Mouse (Mus musculus) midbrain, embryonic 13.5 days (tissue): ENCODE data around the gene Hnrnpc. TPM values are rescaled to one million over a fixed set of nuclear protein-coding genes. Genes with fewer than 3 reads are reported as not detected.

Experiments used
- ATAC-seq: fragments of 200-750 bp; cut with Nextera tagmentation; 2 replicates; pipeline ENCODE4 v1.8.0; 2017; ENCODE audit warnings: mild to moderate bottlenecking, moderate TSS enrichment, moderate library complexity
- H3K27ac ChIP-seq: fragments of 300-500 bp; sonication (generic); 2 replicates; pipeline ENCODE4 v1.5.1; 2015; ENCODE audit warnings: inconsistent platforms, mild to moderate bottlenecking, moderate library complexity
- H3K27me3 ChIP-seq: fragments of 300-500 bp; sonication (generic); 2 replicates; pipeline ENCODE4 v1.6.1; 2015; ENCODE audit warnings: mild to moderate bottlenecking, inconsistent platforms
- H3K36me3 ChIP-seq: fragments of 300-500 bp; sonication (generic); 2 replicates; pipeline ENCODE4 v1.6.1; 2015; ENCODE audit warnings: mild to moderate bottlenecking, inconsistent platforms
- H3K4me1 ChIP-seq: fragments of 300-500 bp; sonication (generic); replicated peaks from 2 replicates; pipeline ENCODE4 v1.6.1; 2015; ENCODE audit warnings: inconsistent platforms
- H3K4me2 ChIP-seq: fragments of 300-500 bp; sonication (generic); replicated peaks from 2 replicates; pipeline ENCODE4 v1.6.1; 2015; ENCODE audit warnings: moderate library complexity, mild to moderate bottlenecking, inconsistent platforms
- H3K4me3 ChIP-seq: fragments of 300-500 bp; sonication (generic); replicated peaks from 2 replicates; pipeline ENCODE4 v1.5.1; 2015; ENCODE audit warnings: mild to moderate bottlenecking, inconsistent platforms
- H3K9ac ChIP-seq: fragments of 300-500 bp; sonication (generic); replicated peaks from 2 replicates; pipeline ENCODE4 v1.6.1; 2015; ENCODE audit warnings: mild to moderate bottlenecking, inconsistent platforms
- H3K9me3 ChIP-seq: fragments of 300-500 bp; sonication (generic); 2 replicates; pipeline ENCODE4 v1.6.1; 2016; ENCODE audit warnings: mild to moderate bottlenecking, inconsistent platforms
- WGBS: fragments of 180-500 bp; shearing (Covaris S2); methylation state at CpG from one replicate; pipeline ENCODE4 v1.1.7; 2015; 5-methylcytosine and 5-hydroxymethylcytosine counted together
- polyA plus RNA-seq: library from polyadenylated mRNA; unstranded; fragments of >200 nt; fragmentation: Nextera tagmentation; extraction: Ambion mirVana; gene quantifications from 2 replicates; pipeline ENCODE4 v1.2.1, GENCODE M21; 2015

The Hnrnpc gene
- polyA plus RNA-seq = 705 and 728 TPM in 2 replicates

- no peaks in the 10 kb centered on the region for H3K27me3 ChIP-seq
- H3K27ac ChIP-seq = peak within 1 kb of the TSS; percentile 95
- peak; percentile 99 for ATAC-seq
- peak within 1 kb of the TSS; percentile 95 for H3K9ac ChIP-seq
- peak within 1 kb of the TSS; percentile 93 for H3K4me3 ChIP-seq
- no peaks in the 10 kb centered on the region; the same call in 1 of the 2 replicates for H3K36me3 ChIP-seq
- H3K4me1 ChIP-seq = peaks cover 39% of the 10 kb centered on the region
- under 1% methylated on average over 50 of the region's 50 CpGs for WGBS
- H3K9me3 ChIP-seq = no peaks in the 10 kb centered on the region
- H3K4me2 ChIP-seq = peak within 1 kb of the TSS; percentile 77
These were observed at the start of gene Hnrnpc for GRCm38 (mm10) chr14:52103856-52104676. TSS of gene Hnrnpc (minus strand) at chr14:52104028.

- Histone ChIP-seq H3K27ac (no peak overlapping the region), H3K36me3 (peaks cover under 1% of the 10 kb centered on the region), H3K27me3 (no peaks in the 10 kb centered on the region), H3K4me3 (no peak overlapping the region), H3K9ac (peak overlapping the region; percentile 28; the same call in 1 of the 2 replicates), H3K4me1 (peaks cover 12% of the 10 kb centered on the region), H3K4me2 (peak overlapping the region; percentile 34; the same call in 1 of the 2 replicates), H3K9me3 (no peaks in the 10 kb centered on the region)
- ATAC-seq = peak; percentile 62
- WGBS = 18% methylated on average over 3 of the region's 3 CpGs
These were observed 48.8 kb upstream of the Hnrnpc start for GRCm38 (mm10) chr14:52152613-52153012.

GRCm38 (mm10) chr14:52152179-52152578, 48.4 kb upstream of the Hnrnpc start:
- Histone ChIP-seq H3K4me2 (peak overlapping the region; percentile 34), H3K27me3 (no peaks in the 10 kb centered on the region), H3K36me3 (no peaks in the 10 kb centered on the region), H3K4me3 (peak overlapping the region; percentile 6; the same call in 1 of the 2 replicates), H3K27ac (peak overlapping the region; percentile 25; the same call in 1 of the 2 replicates), H3K4me1 (peaks cover 12% of the 10 kb centered on the region), H3K9ac (peak overlapping the region; percentile 28; the same call in 1 of the 2 replicates), H3K9me3 (no peaks in the 10 kb centered on the region)
- 14% methylated on average over 7 of the region's 7 CpGs for WGBS
- ATAC-seq = peak; percentile 53

GRCm38 (mm10) chr14:52149888-52150287, 46.1 kb upstream of the Hnrnpc start:
- 57% methylated on average over 4 of the region's 4 CpGs for WGBS
- no peak for ATAC-seq

DNA sequence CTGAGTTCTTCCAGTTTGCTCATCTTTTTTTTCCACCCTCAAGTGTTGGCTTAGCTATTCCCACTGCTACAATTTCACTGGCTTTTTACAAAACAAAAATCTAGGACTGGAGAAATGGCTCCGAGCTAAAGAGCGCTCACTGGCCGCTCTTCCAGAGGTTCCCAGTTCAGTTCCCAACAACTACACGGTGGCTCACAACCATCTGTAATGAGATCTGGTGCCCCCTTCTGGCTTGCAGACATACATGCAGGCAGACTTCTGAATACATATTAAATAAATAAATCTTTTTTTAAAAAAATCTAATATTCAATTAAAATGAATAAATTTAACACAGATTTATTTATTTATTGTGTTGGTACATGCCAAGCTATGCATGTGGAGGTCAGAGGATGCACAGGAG, 42.7 kb upstream of the Hnrnpc start:
- Histone ChIP-seq H3K36me3 (no peaks in the 10 kb centered on the region), H3K4me3 (no peak overlapping the region), H3K4me1 (no peaks in the 10 kb centered on the region), H3K9me3 (no peaks in the 10 kb centered on the region), H3K4me2 (no peak overlapping the region), H3K27me3 (no peaks in the 10 kb centered on the region), H3K9ac (no peak overlapping the region), H3K27ac (no peak overlapping the region)
- 65% methylated on average over 4 of the region's 4 CpGs for WGBS
- ATAC-seq = no peak

More at GRCm38 (mm10) chr14:52149888-52150287, 46.1 kb upstream of the Hnrnpc start:
- Histone ChIP-seq H3K4me1 (peaks cover 12% of the 10 kb centered on the region), H3K4me3 (no peak overlapping the region), H3K27me3 (no peaks in the 10 kb centered on the region), H3K9me3 (no peaks in the 10 kb centered on the region), H3K9ac (no peak overlapping the region), H3K4me2 (no peak overlapping the region), H3K36me3 (no peaks in the 10 kb centered on the region), H3K27ac (no peak overlapping the region)

DNA sequence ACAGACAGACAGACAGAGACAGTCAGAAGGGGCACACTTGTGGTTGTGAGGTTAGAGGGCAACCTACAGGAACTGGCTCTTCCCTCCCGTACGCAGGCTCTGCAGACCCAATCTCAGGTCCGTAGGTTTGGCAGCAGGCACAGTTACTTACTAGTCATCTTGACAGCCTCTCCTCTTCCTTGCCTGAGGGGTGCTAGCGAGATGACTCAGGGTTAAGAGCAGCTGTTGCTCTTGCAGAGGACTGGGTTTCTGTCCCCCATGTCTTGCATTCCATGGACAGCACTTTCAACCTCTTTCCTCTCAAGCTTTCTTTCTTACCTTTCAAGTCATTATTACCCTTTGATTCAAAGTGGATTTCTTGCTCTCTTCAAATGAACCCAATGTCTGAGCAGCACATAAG, 40.3 kb upstream of the Hnrnpc start:
- no peaks in the 10 kb centered on the region for H3K4me1 ChIP-seq
- H3K9ac ChIP-seq = no peak overlapping the region
- ATAC-seq = no peak
- no peak overlapping the region for H3K4me3 ChIP-seq
- H3K36me3 ChIP-seq = no peaks in the 10 kb centered on the region
- H3K9me3 ChIP-seq = no peaks in the 10 kb centered on the region
- no peak overlapping the region for H3K27ac ChIP-seq
- 91% methylated on average over 4 of the region's 4 CpGs for WGBS
- no peaks in the 10 kb centered on the region for H3K27me3 ChIP-seq
- no peak overlapping the region for H3K4me2 ChIP-seq

DNA sequence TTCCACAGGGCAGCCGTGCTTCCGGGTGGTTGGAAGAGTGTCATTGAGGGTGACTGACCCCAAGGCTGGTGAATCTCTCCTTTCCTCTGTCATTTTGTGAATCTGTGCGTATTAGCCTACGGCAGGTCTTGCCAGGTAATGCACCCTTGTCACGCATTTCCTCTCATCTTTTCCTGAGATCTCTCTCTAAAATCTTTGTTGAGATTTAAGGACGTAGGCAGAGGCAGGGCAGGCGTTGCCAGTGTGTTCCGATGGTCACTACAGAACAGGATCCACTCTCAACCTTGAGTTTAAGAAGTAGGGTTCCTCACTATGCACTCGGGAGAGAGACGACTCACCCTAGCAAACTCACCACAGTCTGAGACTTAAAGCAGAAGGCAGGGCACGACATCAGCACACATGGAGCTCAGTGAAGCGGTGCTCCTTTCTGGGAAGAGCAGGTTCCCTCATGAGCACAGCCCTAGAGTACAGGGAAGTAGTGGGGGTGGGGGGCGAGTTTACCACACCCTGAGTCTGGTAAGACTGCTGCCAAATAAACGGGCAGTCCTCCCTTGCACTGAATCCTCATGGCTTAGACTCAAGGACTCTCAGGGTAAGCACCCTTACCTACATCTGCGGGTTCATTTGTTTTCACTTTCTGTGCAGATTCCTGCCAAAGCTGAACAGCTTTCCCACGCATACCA, 37.8 kb upstream of the Hnrnpc start:
- Histone ChIP-seq H3K36me3 (no peaks in the 10 kb centered on the region), H3K9me3 (no peaks in the 10 kb centered on the region), H3K4me1 (no peaks in the 10 kb centered on the region), H3K4me2 (no peak overlapping the region), H3K27ac (no peak overlapping the region), H3K27me3 (no peaks in the 10 kb centered on the region), H3K4me3 (no peak overlapping the region), H3K9ac (no peak overlapping the region)
- no peak for ATAC-seq
- 77% methylated on average over 16 of the region's 16 CpGs for WGBS

- 74% methylated on average over 19 of the region's 19 CpGs for WGBS
- Histone ChIP-seq H3K27me3 (no peaks in the 10 kb centered on the region), H3K9ac (no peak overlapping the region), H3K9me3 (no peaks in the 10 kb centered on the region), H3K4me1 (no peaks in the 10 kb centered on the region), H3K36me3 (no peaks in the 10 kb centered on the region), H3K4me2 (no peak overlapping the region), H3K27ac (no peak overlapping the region), H3K4me3 (no peak overlapping the region)
- no peak for ATAC-seq
These were observed 37.0 kb upstream of the Hnrnpc start for GRCm38 (mm10) chr14:52140577-52141444.

DNA sequence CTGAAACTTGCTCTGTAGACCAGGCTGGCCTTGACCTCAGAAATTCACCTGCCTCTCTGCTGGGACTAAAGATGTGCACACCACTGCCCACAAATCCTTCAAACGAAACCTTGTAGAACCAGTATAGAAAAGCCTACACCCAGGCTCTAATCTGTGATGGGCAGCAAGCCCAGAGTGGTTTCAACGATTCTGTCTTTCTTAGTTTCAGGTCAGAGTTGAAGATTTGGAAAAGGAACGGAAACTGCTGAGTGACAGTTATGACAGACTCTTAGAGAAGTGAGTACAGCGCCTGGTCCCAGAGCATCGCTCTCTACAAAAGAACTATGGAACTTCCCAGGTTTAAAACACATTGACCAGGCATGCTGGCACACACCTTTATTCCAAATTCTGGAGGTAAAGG, 29.8 kb upstream of the Hnrnpc start:
- ATAC-seq = no peak
- H3K4me1 ChIP-seq = no peaks in the 10 kb centered on the region
- H3K27me3 ChIP-seq = no peaks in the 10 kb centered on the region
- no peaks in the 10 kb centered on the region for H3K9me3 ChIP-seq
- no peaks in the 10 kb centered on the region for H3K36me3 ChIP-seq
- no peak overlapping the region for H3K9ac ChIP-seq
- 83% methylated on average over 5 of the region's 5 CpGs for WGBS
- H3K4me3 ChIP-seq = no peak overlapping the region
- H3K27ac ChIP-seq = no peak overlapping the region
- H3K4me2 ChIP-seq = no peak overlapping the region

- H3K4me3 ChIP-seq = no peak overlapping the region
- H3K9me3 ChIP-seq = no peaks in the 10 kb centered on the region
- 0 out of 2 replicates have a peak, but pooled peaks cover 4% of the 10 kb centered on the region for H3K27me3 ChIP-seq
- no peak overlapping the region for H3K9ac ChIP-seq
- no peak for ATAC-seq
- H3K4me1 ChIP-seq = peaks cover 5% of the 10 kb centered on the region; the same call in 1 of the 2 replicates
- H3K36me3 ChIP-seq = no peaks in the 10 kb centered on the region
- H3K27ac ChIP-seq = no peak overlapping the region
- H3K4me2 ChIP-seq = no peak overlapping the region
- 94% methylated on average over 3 of the region's 3 CpGs for WGBS
These were observed 20.8 kb upstream of the Hnrnpc start for GRCm38 (mm10) chr14:52124636-52125035.

DNA sequence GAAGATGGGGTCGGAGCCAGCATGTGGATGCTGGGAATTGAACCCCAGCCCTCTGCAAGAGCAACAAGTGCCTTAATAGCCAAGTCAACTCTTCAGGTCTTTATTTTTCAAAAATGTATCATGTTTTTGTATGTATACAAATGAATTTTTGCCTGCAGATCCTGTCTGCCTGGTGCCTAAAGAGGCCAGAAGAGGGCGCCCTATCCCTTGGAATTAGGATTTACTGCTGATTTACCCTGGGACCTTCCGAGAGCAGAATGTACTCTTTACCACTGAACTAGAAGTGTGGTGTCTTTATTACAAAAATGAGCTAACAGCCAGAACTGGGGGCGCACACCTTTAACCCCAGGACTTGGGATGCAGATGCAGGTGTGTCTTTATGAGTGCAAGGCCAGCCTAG, 20.1 kb upstream of the Hnrnpc start:
- ATAC-seq = 0 out of 2 replicates have a peak, but pooled peaks have one; percentile 16
- H3K9me3 ChIP-seq = no peaks in the 10 kb centered on the region
- WGBS = 21% methylated on average over 4 of the region's 4 CpGs

More for the DNA sequence above, 20.1 kb upstream of the Hnrnpc start:
- H3K36me3 ChIP-seq = no peaks in the 10 kb centered on the region
- H3K9ac ChIP-seq = no peak overlapping the region
- H3K27ac ChIP-seq = no peak overlapping the region
- no peak overlapping the region for H3K4me3 ChIP-seq
- H3K4me1 ChIP-seq = peaks cover 10% of the 10 kb centered on the region; the same call in 1 of the 2 replicates
- H3K27me3 ChIP-seq = 0 out of 2 replicates have a peak, but pooled peaks cover 4% of the 10 kb centered on the region
- H3K4me2 ChIP-seq = no peak overlapping the region
